Mouse (Mus musculus) kidney, embryonic 14.5 days (tissue): Measurements from ENCODE around the gene Ipcef1. TPM values are rescaled to one million over a fixed set of nuclear protein-coding genes. Genes with fewer than 3 reads are reported as not detected.

Experiments
- ATAC-seq: fragments of 200-750 bp; cut with Nextera tagmentation; 2 replicates; pipeline ENCODE4 v1.8.0; 2017; ENCODE audit warnings: moderate number of reproducible peaks, mild to moderate bottlenecking, moderate TSS enrichment, moderate library complexity; ENCODE audit not compliant: low FRiP score, low TSS enrichment
- H3K27ac ChIP-seq: fragments of 300-500 bp; sonication (generic); 2 replicates; pipeline ENCODE4 v1.5.1; 2014; ENCODE audit warnings: low read depth, mild to moderate bottlenecking, low read length, moderate library complexity, mixed read lengths
- H3K27me3 ChIP-seq: fragments of 300-500 bp; sonication (generic); 2 replicates; pipeline ENCODE4 v1.6.1; 2014; ENCODE audit warnings: mild to moderate bottlenecking, low read length; ENCODE audit not compliant: control insufficient read depth, insufficient read depth
- H3K36me3 ChIP-seq: fragments of 300-500 bp; sonication (generic); 2 replicates; pipeline ENCODE4 v1.6.1; 2014; ENCODE audit warnings: low read length, mixed read lengths; ENCODE audit not compliant: control insufficient read depth, insufficient read depth
- H3K4me1 ChIP-seq: fragments of 300-500 bp; sonication (generic); 2 replicates; pipeline ENCODE4 v1.6.1; 2014; ENCODE audit warnings: low read length, mixed read lengths; ENCODE audit not compliant: control insufficient read depth, insufficient read depth
- H3K4me2 ChIP-seq: fragments of 300-500 bp; sonication (generic); replicated peaks from 2 replicates; pipeline ENCODE4 v1.6.1; 2014; ENCODE audit warnings: low read depth, mild to moderate bottlenecking, low read length
- H3K4me3 ChIP-seq: fragments of 300-500 bp; sonication (generic); 2 replicates; pipeline ENCODE4 v1.5.1; 2014; ENCODE audit warnings: mild to moderate bottlenecking, low read length
- H3K9ac ChIP-seq: fragments of 300-500 bp; sonication (generic); 2 replicates; pipeline ENCODE4 v1.6.1; 2014; ENCODE audit warnings: low read depth, mild to moderate bottlenecking, low read length, moderate library complexity
- H3K9me3 ChIP-seq: fragments of 300-500 bp; sonication (generic); 2 replicates; pipeline ENCODE4 v1.6.1; 2016; ENCODE audit warnings: low read length; ENCODE audit not compliant: control insufficient read depth
- WGBS: fragments of 180-500 bp; shearing (Covaris S2); extraction: QIAGEN DNeasy Blood & Tissue Kit; methylation state at CpG from one replicate; pipeline ENCODE4 v1.1.7; 2014; 5-methylcytosine and 5-hydroxymethylcytosine counted together
- polyA plus RNA-seq: library from polyadenylated mRNA; unstranded; fragments of >200 nt; fragmentation: Nextera tagmentation; extraction: Ambion mirVana; gene quantifications from 2 replicates; pipeline ENCODE4 v1.2.1, GENCODE M21; 2014

The Ipcef1 gene
- polyA plus RNA-seq, 1 experiment from 2014 or later: 3.6 TPM

GRCm38 (mm10) chr10:6968334-6968733 is 83.9 kb downstream of the Ipcef1 start:
- Histone ChIP-seq H3K36me3 (no peaks in the 10 kb centered on the region), H3K4me3 (no peak overlapping the region), H3K4me2 (no peak overlapping the region), H3K4me1 (no peaks in the 10 kb centered on the region), H3K27me3 (no peaks in the 10 kb centered on the region), H3K9me3 (no peaks in the 10 kb centered on the region), H3K9ac (no peak overlapping the region), H3K27ac (no peak overlapping the region)
- 85% methylated on average over 1 of the region's 1 CpGs for WGBS
- no peak for ATAC-seq

DNA sequence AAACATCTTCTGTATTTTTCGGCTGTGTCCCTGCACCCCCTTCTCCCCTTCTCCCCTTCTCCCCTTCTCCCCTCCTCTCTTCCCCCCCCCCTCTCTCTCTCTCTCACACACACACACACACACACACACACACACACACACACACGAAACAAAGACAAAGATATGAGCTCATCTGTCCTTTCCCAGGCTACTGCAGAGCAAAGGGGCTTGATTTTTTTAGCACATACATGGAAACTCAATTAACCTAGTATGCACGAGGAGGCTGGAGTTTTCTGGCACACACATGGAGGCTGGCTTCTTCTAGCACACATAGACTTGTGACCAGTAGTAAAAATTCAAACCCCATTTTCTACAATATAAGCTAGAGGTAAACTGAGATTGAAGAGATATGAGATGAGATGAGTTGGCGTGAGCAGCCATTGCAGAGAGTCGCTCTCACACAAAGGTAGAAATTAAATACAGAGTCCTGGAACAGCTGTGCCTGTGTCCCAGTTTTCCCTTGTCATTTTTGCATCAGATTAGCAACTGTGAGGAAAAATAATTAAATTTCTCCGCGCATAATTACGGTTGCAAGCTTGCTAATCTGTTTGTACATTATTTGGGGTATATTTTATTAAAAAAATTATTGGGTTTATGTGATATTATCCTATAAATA is 84.6 kb downstream of the Ipcef1 start:
- 88% methylated on average over 8 of the region's 8 CpGs for WGBS
- Histone ChIP-seq H3K27me3 (no peaks in the 10 kb centered on the region), H3K4me2 (no peak overlapping the region), H3K36me3 (no peaks in the 10 kb centered on the region), H3K9ac (no peak overlapping the region), H3K4me1 (no peaks in the 10 kb centered on the region), H3K27ac (no peak overlapping the region), H3K9me3 (no peaks in the 10 kb centered on the region), H3K4me3 (no peak overlapping the region)
- no peak for ATAC-seq

- no peaks in the 10 kb centered on the region for H3K9me3 ChIP-seq
- no peak overlapping the region for H3K4me3 ChIP-seq
- no peak for ATAC-seq
- H3K4me1 ChIP-seq: no peaks in the 10 kb centered on the region
- 80% methylated on average over 5 of the region's 5 CpGs for WGBS
- H3K9ac ChIP-seq: no peak overlapping the region
- no peak overlapping the region for H3K4me2 ChIP-seq
- H3K36me3 ChIP-seq: no peaks in the 10 kb centered on the region
- H3K27me3 ChIP-seq: no peaks in the 10 kb centered on the region
- H3K27ac ChIP-seq: no peak overlapping the region
Observed at GRCm38 (mm10) chr10:6958791-6959190, 93.5 kb downstream of the Ipcef1 start.

DNA sequence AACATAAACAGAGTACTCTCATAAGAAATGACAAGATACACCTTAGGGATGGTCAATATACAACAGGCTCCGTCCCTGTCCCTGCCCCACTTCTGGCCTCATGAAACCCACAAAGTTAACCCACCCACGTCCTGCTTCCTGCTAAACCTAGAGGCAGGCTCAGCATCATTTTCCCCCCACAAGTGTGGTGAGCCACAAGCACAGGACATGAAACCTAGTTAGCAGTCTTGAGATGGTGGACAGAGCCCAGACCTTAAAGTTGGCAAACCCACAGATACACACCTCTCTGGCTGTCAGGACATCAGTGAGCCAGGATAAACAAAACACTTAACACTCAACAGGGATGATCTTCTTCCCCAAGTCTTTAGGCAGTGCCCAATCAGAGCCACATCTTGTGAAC is 95.9 kb downstream of the Ipcef1 start:
- H3K27me3 ChIP-seq: no peaks in the 10 kb centered on the region
- H3K9ac ChIP-seq: no peak overlapping the region
- ATAC-seq: no peak
- H3K4me3 ChIP-seq: no peak overlapping the region
- H3K36me3 ChIP-seq: no peaks in the 10 kb centered on the region
- no peak overlapping the region for H3K27ac ChIP-seq
- H3K9me3 ChIP-seq: no peaks in the 10 kb centered on the region
- no peak overlapping the region for H3K4me2 ChIP-seq
- no peaks in the 10 kb centered on the region for H3K4me1 ChIP-seq
- WGBS: 79% methylated on average over 2 of the region's 2 CpGs

DNA sequence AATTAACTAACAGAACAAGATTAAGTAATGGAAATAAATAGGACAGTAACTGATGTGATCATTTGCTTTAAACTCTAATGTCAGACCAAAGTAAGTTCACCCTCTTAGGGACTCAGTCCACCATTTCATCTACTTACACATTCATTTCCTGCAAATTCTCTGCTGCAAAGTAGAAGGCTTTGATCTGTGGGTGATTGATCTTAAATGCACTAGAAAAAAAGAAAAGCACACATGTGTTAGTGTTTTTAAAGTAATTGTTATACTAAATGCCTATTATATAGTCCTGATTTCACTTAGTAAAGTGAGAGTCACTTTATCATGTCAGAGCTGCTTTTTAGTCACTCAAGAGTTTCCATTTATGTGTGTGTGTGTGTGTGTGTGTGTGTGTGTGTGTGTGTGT is 97.7 kb downstream of the Ipcef1 start:
- Histone ChIP-seq H3K27ac (no peak overlapping the region), H3K4me1 (no peaks in the 10 kb centered on the region), H3K4me3 (no peak overlapping the region), H3K36me3 (no peaks in the 10 kb centered on the region), H3K4me2 (no peak overlapping the region), H3K9ac (no peak overlapping the region), H3K27me3 (no peaks in the 10 kb centered on the region), H3K9me3 (no peaks in the 10 kb centered on the region)
- ATAC-seq: no peak

DNA sequence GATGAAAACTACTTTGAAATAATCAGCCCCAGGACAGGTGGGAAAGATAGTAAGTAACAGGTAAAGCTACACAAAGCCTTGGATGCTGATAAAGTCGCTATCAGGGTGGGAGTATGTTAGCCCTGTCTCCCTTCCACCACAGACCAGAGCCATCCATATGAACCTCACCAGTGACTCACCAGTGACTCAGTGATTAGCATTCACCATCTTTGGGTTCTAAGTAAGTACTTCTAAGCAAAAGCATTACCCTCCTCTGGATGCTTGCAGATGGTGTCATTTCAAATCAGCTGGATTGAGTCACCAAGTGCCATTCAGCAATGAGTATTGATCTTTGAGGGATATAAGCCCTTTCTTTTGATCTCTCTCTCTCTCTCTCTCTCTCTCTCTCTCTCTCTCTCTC is 99.2 kb downstream of the Ipcef1 start:
- Histone ChIP-seq H3K27ac (no peak overlapping the region), H3K4me3 (no peak overlapping the region), H3K27me3 (no peaks in the 10 kb centered on the region), H3K4me1 (no peaks in the 10 kb centered on the region), H3K9me3 (no peaks in the 10 kb centered on the region), H3K9ac (no peak overlapping the region), H3K4me2 (no peak overlapping the region), H3K36me3 (no peaks in the 10 kb centered on the region)
- ATAC-seq: no peak
- 78% methylated on average over 1 of the region's 1 CpGs for WGBS

DNA sequence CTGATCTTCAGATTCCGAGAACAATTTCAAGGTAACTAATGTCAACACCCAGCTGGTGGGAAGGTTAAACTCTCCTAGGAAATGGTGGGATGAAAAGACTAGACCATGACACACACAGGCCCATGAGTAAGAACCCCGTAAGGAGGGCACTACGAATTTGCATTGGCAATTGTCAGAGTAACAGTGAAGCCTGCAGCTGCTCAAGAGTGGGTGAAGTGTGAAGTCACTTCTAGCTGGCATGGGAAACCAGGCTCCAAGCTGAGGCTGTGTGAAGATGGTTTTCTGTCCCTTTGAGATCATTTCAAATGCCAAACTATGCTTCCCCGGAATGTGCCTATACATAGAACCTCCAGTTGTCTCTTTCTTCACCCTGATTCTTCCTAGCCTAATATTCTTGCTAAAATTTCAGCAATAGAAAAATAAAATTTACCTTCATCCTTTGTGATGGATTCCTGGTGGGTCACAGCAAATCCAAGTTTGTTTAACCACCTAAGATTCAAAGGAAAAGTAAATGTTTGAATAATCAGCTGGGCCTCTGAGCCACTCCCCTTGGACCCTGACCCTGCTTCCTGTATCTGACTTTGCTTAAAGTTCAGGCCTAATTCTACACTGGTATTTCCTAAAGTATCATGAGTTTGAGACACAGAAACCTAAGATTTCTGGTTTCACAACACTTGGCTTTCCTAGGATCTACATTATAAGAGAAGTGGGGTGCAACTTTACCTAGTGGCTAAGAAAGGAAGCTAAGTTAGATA is 115.4 kb downstream of the Ipcef1 start:
- Histone ChIP-seq H3K9ac (no peak overlapping the region), H3K4me3 (no peak overlapping the region), H3K4me2 (no peak overlapping the region), H3K27me3 (no peaks in the 10 kb centered on the region), H3K36me3 (no peaks in the 10 kb centered on the region), H3K4me1 (no peaks in the 10 kb centered on the region), H3K9me3 (no peaks in the 10 kb centered on the region), H3K27ac (no peak overlapping the region)
- 88% methylated on average over 4 of the region's 4 CpGs for WGBS
- ATAC-seq: no peak

DNA sequence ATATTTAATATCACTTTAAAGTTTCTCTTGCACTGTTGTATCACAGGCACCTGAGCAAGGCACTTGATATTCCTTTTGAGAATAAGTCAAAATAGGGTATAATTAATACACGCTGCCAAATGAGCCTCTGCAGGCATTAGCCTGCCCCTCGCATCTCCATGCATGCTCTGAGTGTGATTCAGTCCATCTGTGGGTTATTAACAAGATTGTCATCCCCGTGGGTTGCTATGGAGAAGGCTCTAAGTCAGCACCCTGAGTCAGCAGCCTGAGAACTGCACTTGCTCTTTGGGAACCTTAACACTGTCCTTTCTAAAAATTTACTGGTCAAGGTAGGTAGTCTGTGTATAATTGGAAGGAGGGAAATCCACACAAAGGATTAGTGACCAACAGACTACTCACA is 117.5 kb downstream of the Ipcef1 start:
- Histone ChIP-seq H3K9me3 (no peaks in the 10 kb centered on the region), H3K4me2 (no peak overlapping the region), H3K4me1 (no peaks in the 10 kb centered on the region), H3K27me3 (no peaks in the 10 kb centered on the region), H3K9ac (no peak overlapping the region), H3K4me3 (no peak overlapping the region), H3K27ac (no peak overlapping the region), H3K36me3 (no peaks in the 10 kb centered on the region)
- no peak for ATAC-seq
- WGBS: 81% methylated on average over 3 of the region's 3 CpGs

GRCm38 (mm10) chr10:6930889-6931288 is 121.4 kb downstream of the Ipcef1 start:
- H3K27me3 ChIP-seq: no peaks in the 10 kb centered on the region
- no peak overlapping the region for H3K4me2 ChIP-seq
- WGBS: 79% methylated on average over 2 of the region's 2 CpGs
- no peaks in the 10 kb centered on the region for H3K36me3 ChIP-seq
- H3K9ac ChIP-seq: no peak overlapping the region
- no peak for ATAC-seq
- H3K4me3 ChIP-seq: no peak overlapping the region
- no peak overlapping the region for H3K27ac ChIP-seq
- H3K9me3 ChIP-seq: no peaks in the 10 kb centered on the region
- no peaks in the 10 kb centered on the region for H3K4me1 ChIP-seq
